Mouse (Mus musculus): Measurements from ENCODE around the gene Src. TPM values are rescaled to one million over a fixed set of nuclear protein-coding genes. Genes with fewer than 3 reads are reported as not detected.

Src gene
- polyA plus RNA-seq, 1 experiment: 38.1 TPM

- TF ChIP-seq POLR2A (IDR thresholded peaks at IDR 0.05; ENCODE audit: low read depth, low read length) (no peak), CTCF (IDR thresholded peaks at IDR 0.05; ENCODE audit: borderline replicate concordance, insufficient read depth, low read length) (no peak)
- H3K4me1 ChIP-seq (ENCODE audit: control insufficient read depth, insufficient read depth, low read length): peaks cover 6% of the 10 kb centered on the region
Observed at GRCm38 (mm10) chr2:157431912-157432311, 13.7 kb downstream of the Src start.

GRCm38 (mm10) chr2:157432476-157432875 is 14.2 kb downstream of the Src start:
- no peak overlapping the region for H3K4me3 ChIP-seq (ENCODE audit: insufficient read depth, low read length)
- no peak for TF ChIP-seq CTCF (IDR thresholded peaks at IDR 0.05; ENCODE audit: borderline replicate concordance, insufficient read depth, low read length)
- TF ChIP-seq POLR2A (IDR thresholded peaks at IDR 0.05; ENCODE audit: low read depth, low read length): no peak
- H3K4me1 ChIP-seq (ENCODE audit: control insufficient read depth, insufficient read depth, low read length): peaks cover 4% of the 10 kb centered on the region; the same call in 1 of the 2 replicates
- no peak overlapping the region for H3K27ac ChIP-seq (ENCODE audit: insufficient read depth, low read length)

More at GRCm38 (mm10) chr2:157431912-157432311, 13.7 kb downstream of the Src start:
- H3K27ac ChIP-seq (ENCODE audit: insufficient read depth, low read length): no peak overlapping the region
- no peak overlapping the region for H3K4me3 ChIP-seq (ENCODE audit: insufficient read depth, low read length)

GRCm38 (mm10) chr2:157434041-157434440 is 15.8 kb downstream of the Src start:
- TF ChIP-seq POLR2A (IDR thresholded peaks at IDR 0.05; ENCODE audit: low read depth, low read length): no peak
- TF ChIP-seq CTCF (IDR thresholded peaks at IDR 0.05; ENCODE audit: borderline replicate concordance, insufficient read depth, low read length): no peak
- Histone ChIP-seq H3K4me1 (ENCODE audit: control insufficient read depth, insufficient read depth, low read length) (peaks cover 4% of the 10 kb centered on the region; the same call in 1 of the 2 replicates), H3K4me3 (ENCODE audit: insufficient read depth, low read length) (no peak overlapping the region), H3K27ac (ENCODE audit: insufficient read depth, low read length) (no peak overlapping the region)

DNA sequence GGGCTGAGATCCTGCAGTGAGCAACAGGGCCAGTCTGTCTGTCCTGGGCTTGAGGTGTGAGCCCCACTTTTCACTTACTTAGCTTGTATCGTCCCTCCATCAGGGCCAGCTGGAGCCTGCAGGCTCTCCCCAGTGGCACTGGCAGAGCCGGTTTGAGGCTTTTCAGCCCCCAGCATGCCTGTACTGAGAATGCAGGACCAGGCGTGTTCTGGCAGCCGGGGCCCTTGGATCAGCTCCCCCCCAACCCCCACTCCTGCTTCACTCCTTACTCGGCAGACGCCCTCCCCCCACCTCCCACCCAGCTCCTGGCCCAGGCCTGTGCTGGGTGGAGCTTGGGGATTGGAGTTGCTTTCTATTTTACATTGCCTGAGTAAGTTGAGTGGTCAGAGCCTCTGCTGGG is 16.3 kb downstream of the Src start:
- TF ChIP-seq POLR2A (IDR thresholded peaks at IDR 0.05; ENCODE audit: low read depth, low read length) (no peak), CTCF (IDR thresholded peaks at IDR 0.05; ENCODE audit: borderline replicate concordance, insufficient read depth, low read length) (no peak)
- Histone ChIP-seq H3K4me1 (ENCODE audit: control insufficient read depth, insufficient read depth, low read length) (peaks cover 4% of the 10 kb centered on the region; the same call in 1 of the 2 replicates), H3K4me3 (ENCODE audit: insufficient read depth, low read length) (no peak overlapping the region), H3K27ac (ENCODE audit: insufficient read depth, low read length) (no peak overlapping the region)

GRCm38 (mm10) chr2:157436496-157436895 is 18.3 kb downstream of the Src start:
- peaks cover 4% of the 10 kb centered on the region; the same call in 1 of the 2 replicates for H3K4me1 ChIP-seq (ENCODE audit: control insufficient read depth, insufficient read depth, low read length)
- no peak overlapping the region for H3K4me3 ChIP-seq (ENCODE audit: insufficient read depth, low read length)
- H3K27ac ChIP-seq (ENCODE audit: insufficient read depth, low read length): no peak overlapping the region
- TF ChIP-seq CTCF (IDR thresholded peaks at IDR 0.05; ENCODE audit: borderline replicate concordance, insufficient read depth, low read length): no peak
- TF ChIP-seq POLR2A (IDR thresholded peaks at IDR 0.05; ENCODE audit: low read depth, low read length): no peak

- TF ChIP-seq POLR2A (IDR thresholded peaks at IDR 0.05; ENCODE audit: low read depth, low read length) (no peak), CTCF (IDR thresholded peaks at IDR 0.05; ENCODE audit: borderline replicate concordance, insufficient read depth, low read length) (no peak)
- no peak overlapping the region for H3K27ac ChIP-seq (ENCODE audit: insufficient read depth, low read length)
- H3K4me3 ChIP-seq (ENCODE audit: insufficient read depth, low read length): no peak overlapping the region
- H3K4me1 ChIP-seq (ENCODE audit: control insufficient read depth, insufficient read depth, low read length): peaks cover 3% of the 10 kb centered on the region; the same call in 1 of the 2 replicates
Observed at GRCm38 (mm10) chr2:157437123-157437522, 18.9 kb downstream of the Src start.

DNA sequence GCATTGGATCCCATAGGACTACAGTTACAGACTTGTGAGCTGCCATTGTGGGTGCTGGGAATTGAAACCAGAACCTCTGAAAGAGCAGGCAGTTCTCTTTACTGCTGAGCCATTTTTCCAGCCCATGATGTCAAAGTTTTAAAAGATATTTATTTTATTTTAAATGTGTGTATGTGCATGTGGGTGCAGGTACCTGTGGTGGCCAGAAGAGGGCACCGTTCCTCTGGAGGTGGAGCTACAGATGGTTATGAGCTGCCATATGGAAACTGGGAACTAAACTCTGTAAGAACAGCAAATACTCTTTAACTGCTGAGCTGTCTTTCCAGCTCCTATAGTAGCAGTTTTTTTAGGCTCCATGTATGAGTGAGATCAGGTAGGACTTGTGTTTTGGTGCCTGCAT is 23.1 kb downstream of the Src start:
- Histone ChIP-seq H3K4me3 (ENCODE audit: insufficient read depth, low read length) (no peak overlapping the region), H3K27ac (ENCODE audit: insufficient read depth, low read length) (no peak overlapping the region), H3K4me1 (ENCODE audit: control insufficient read depth, insufficient read depth, low read length) (peaks cover 6% of the 10 kb centered on the region)
- no peak for TF ChIP-seq POLR2A (IDR thresholded peaks at IDR 0.05; ENCODE audit: low read depth, low read length)
- no peak for TF ChIP-seq CTCF (IDR thresholded peaks at IDR 0.05; ENCODE audit: borderline replicate concordance, insufficient read depth, low read length)

GRCm38 (mm10) chr2:157447297-157448158 is 29.3 kb downstream of the Src start:
- H3K4me3 ChIP-seq (ENCODE audit: insufficient read depth, low read length): no peak overlapping the region
- H3K27ac ChIP-seq (ENCODE audit: insufficient read depth, low read length): peak overlapping the region; percentile 99
- TF ChIP-seq CTCF (IDR thresholded peaks at IDR 0.05; ENCODE audit: borderline replicate concordance, insufficient read depth, low read length) (no peak), POLR2A (IDR thresholded peaks at IDR 0.05; ENCODE audit: low read depth, low read length) (no peak)
- H3K4me1 ChIP-seq (ENCODE audit: control insufficient read depth, insufficient read depth, low read length): peaks cover 32% of the 10 kb centered on the region

DNA sequence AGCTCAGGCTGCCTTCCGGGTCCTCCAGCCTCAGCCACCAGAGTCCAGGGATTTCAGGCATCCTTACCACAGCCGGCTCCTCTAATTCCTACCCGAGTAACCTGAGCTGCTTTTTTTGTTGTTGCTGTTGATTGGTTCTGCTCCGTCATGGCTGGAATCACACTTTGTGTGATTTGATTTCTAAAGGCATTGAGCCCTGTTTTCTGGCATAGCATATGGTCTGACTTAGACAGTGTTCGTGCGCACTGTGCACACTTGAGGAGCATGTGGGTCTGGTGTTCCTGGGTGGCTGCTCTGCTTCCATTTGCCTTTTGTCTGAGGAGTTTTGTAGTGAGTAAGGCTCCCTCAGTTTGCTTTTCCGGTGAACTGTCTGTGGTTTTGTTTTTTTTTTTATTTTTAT is 30.1 kb downstream of the Src start:
- TF ChIP-seq POLR2A (IDR thresholded peaks at IDR 0.05; ENCODE audit: low read depth, low read length) (no peak), CTCF (IDR thresholded peaks at IDR 0.05; ENCODE audit: borderline replicate concordance, insufficient read depth, low read length) (no peak)
- no peak overlapping the region for H3K4me3 ChIP-seq (ENCODE audit: insufficient read depth, low read length)
- H3K4me1 ChIP-seq (ENCODE audit: control insufficient read depth, insufficient read depth, low read length): peaks cover 32% of the 10 kb centered on the region
- H3K27ac ChIP-seq (ENCODE audit: insufficient read depth, low read length): peak overlapping the region; percentile 99

GRCm38 (mm10) chr2:157450905-157451304 is 32.7 kb downstream of the Src start:
- peaks cover 28% of the 10 kb centered on the region for H3K4me1 ChIP-seq (ENCODE audit: control insufficient read depth, insufficient read depth, low read length)
- peak overlapping the region; percentile 67 for H3K27ac ChIP-seq (ENCODE audit: insufficient read depth, low read length)
- H3K4me3 ChIP-seq (ENCODE audit: insufficient read depth, low read length): no peak overlapping the region
- TF ChIP-seq POLR2A (IDR thresholded peaks at IDR 0.05; ENCODE audit: low read depth, low read length) (no peak), CTCF (IDR thresholded peaks at IDR 0.05; ENCODE audit: borderline replicate concordance, insufficient read depth, low read length) (no peak)
